Mouse (Mus musculus) liver, embryonic 14.5 days (tissue): ENCODE measurements around the gene Golga7b.

Source experiments
- CTCF ChIP-seq: IDR thresholded peaks from 2 replicates; pipeline ENCODE4 v1.5.1; 2016; ENCODE audit warnings: antibody characterized with exemption, low read depth, control low read depth
- EP300 ChIP-seq: IDR thresholded peaks from 2 replicates; pipeline ENCODE4 v1.6.1; 2016; ENCODE audit warnings: antibody characterized with exemption, low read depth

DNA sequence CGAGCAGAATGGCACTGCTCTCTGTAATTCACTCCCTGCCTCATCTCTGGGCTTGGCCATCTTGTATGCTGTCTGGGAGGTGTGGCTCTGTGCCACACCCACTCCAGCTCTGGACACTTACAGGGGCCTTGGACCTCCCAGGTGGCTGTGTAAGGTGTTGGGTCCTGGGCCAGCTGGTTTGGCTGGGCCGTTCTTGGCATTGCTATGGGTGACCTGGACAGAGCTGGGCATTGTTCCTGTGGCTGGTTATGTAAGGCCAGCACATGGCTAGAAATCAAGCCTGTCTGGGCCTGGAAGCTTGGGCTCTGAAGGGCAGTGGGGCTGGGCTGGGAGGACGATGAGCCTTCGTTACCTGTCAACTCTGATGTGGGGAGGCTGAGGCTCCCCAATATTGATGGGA lies 43.1 kb upstream of the Golga7b start:
- TF ChIP-seq CTCF (no peak), EP300 (no peak)
